Mouse (Mus musculus) urinary bladder, postnatal 4 days (tissue): ENCODE data around the gene Phactr2.

Experiments used
- DNase-seq, 2 experiments: peaks; one replicate each; pipeline ENCODE4 v3.0.0; 2021 to 2022; ENCODE audit warnings: low spot score in 2 of 2

Phactr2 gene

DNA sequence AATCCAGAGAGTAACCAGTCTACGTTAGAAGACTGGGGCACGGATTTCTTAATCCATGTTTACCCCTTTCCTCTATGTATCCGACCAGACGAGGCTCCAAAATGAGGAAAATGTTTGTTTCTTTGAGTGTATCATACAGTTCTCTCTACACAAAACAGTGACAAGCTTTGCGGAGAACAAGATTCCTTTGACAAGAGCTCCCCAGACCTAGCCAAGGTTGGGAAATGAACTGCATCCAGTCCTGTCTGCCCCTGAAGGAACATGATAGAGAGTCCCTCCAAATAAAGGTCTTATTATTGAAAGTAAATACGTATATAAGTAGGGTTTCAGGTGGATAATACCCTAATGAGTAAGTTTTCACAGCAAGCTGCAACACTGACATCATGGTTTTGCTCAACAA is 199.1 kb downstream of the Phactr2 start:
- no peak for DNase-seq

DNA sequence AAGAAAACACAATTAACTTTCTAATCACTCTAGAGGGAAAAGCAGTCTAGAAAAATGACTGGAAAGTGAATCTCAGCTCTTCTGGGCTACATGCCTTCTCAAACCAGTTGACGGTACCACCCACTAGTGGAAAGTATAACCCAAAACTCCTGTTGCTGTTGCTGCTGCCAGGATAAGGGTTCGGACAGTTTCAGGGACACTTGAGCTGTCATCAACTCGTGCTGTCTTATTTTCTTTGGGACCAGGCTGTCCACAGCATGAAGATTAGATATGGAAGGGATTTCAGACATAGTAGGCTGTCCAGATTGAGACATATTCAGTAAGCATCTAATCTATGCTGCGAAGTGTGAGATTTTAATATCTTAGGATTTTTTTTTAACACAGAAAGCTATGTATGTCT is 199.5 kb downstream of the Phactr2 start:
- no peak for DNase-seq

DNA sequence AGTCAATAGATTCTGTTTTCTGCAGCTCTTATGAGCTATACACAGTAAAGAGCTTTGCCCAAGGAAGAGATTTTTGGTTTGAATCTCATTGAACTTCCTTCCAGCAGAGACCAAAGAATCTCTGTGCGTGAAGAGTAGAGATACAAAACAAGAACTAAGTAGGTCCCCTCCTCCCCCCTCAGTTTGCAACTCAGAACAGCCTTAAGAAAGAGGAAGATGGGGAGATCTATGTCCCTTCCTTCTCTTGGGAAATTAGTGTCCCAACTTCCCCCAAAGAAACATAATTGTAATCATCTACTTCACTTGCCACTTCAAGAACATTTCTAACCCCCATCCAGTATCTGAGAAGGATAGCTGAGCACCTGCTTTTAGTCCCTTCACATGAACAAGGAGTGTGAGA is 200.5 kb downstream of the Phactr2 start:
- no peak for DNase-seq

DNA sequence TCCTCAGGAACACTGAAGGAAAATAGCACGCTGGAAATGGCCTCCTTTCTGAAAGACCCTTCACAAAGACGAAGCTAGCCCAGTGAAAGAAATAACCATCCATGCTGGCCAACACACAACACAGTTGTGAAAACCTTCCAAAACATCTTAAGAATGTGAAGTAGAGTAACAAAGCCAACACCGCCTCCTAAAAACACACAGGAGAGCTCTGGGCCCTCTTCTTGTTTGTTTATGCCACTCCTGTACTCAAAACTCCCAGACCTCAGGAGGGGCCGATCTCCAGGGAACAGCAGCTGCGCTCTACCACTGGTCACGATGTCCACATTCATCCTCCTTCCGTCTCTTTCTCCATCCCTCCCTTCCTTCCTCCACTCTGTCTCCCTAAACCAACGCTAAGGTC is 202.5 kb downstream of the Phactr2 start:
- DNase-seq, result no peak

DNA sequence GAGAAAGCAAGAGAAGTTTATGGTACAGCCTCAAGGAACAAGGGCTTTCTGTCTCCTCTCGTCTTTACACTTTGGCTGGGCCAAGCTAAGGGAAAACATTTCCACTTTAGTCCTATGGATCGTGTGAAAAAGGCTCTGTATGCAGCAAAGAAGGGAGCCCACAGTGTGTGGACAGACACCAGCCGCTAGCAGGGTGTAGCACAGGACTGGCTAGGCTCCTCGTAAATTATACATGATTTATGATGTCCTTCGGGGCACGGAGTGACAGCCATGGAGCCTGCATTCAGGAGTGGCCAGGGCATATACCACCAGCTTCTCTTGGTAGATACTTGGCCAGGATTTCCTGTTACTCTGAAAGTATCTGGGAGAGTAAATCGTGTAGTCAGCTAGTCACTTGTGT is 203.1 kb downstream of the Phactr2 start:
- no peak for DNase-seq

DNA sequence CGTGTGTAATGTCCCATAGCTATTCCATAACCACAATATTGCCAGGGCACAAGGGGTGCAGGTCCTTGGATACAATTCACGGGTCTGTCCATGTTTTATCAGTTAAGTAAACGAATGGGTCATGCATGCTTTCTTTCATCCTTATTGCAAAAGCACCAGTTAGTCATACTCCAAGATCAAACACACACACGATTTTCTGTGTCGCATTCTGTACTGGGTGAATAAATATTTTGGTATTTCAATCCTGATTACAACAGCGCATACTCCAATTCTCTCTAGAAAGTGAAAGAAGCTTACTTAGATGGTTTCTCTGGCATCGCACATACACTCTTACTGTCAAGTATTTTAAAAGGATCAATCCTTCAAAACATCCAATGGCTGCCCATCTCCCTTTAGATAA is 203.9 kb downstream of the Phactr2 start:
- no peak for DNase-seq

DNA sequence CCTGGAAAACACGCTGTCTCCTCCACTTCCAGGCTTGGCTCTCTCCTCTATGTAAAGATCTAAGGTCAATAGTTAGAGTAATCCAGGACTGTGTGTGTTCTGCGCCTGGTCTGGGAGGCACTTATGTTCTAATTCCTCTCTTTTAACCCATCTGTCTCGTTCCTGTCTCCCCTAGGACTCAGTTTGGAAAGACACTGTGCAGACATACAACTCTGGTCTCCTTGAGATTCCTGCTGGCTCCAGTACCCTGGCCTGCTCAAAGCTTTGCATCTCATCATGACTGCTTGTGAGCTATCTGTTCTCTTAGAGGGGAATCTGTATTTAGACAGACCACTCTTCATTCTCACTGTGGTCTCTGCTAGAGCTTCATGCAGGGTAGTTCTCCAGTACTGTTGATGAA is 215.0 kb downstream of the Phactr2 start:
- no peak for DNase-seq

DNA sequence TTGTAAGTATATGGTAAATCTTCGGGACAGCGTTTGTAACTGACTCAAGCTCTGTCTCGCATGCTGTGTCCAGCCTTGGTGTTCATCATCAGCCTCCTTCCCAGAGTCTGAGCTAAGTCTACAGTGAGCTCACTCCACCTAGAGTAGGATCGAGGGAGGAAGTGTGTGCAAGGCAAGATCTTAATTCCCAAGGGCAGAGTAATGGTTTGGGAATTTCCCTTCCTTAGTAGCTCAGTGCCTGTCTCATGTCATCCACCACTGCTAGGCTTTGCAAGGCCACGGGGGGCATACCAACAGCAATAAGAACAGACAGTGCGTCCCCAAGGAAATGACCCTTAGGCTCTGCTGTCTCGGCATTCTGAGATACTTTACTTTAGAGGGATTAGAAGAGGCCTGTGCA is 218.0 kb downstream of the Phactr2 start:
- DNase-seq, result no peak

DNA sequence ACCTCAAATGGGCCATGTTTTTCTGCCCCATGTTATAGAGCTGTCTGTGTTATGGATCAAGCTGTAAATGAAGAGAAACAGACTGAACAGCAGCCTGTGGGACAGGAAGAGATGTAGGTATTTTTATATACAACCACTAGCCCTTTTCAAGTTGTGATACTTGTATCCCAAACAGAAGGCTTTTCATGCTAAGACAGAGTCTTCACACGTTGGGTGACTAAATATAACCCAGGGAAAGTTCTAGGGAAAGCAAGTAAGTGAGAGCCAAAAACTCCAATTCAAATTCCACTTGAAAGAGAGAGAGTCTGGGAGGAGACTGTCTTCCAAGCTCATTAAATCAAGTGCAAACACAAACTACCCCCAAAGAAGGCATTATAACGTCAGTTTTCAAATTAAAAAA is 223.9 kb downstream of the Phactr2 start:
- DNase-seq, result no peak

DNA sequence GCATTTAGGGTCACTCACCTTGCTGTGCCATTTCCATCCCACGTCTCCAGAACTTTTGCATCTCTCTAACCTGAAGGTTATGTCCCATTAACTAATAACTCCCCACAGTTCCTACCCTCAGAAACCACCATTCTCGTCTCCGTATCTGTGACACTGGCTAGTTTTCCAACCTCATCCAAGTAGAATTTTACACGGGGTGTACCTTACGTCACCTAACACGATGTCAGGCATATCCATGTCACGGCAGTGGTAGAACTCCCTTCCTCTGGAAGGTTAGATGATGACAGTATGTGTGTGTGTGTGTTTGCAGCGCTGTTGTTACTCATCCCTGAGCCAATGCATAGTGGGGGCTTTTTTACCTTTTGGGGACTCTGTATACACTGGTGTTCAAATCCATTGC is 225.1 kb downstream of the Phactr2 start:
- DNase-seq, result no peak

DNA sequence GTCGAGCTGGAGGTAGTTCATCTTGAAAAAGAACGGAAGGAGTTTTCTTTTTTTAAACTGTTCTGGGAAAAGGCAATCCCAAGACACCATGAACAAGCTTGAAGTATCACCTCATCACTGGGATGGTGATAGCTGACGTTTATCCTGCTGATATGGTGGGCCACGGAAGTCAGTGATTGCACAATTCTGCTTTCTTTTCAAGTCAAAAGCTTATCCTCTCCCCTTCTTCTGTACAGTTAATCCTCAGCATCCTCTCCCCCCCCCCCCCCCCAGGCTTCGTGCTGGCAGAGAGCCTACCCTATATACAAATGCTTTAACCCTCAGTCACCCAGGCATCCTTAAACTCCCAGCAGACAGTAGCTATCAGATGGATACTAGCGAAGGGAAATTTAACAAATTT is 228.5 kb downstream of the Phactr2 start:
- DNase-seq, result no peak

DNA sequence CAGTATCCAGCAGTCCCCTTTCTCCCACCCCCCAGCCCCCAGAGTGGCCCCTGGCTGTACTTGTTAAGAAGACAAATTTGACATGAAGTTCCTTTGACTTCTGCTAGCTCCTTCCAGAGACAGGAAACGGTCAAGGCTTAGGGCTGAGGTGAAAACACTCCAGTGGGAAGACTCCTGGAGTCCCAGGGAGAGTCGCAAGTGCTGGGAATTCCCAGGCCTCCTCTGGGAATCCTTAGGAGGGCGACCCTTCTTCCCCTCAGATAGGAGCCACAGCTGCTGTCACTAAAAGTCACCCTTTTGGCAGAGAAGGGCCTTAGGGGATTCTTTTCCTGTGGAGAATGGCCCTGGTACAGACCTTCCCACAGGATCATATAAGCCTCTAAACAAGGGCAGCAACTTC is 230.0 kb downstream of the Phactr2 start:
- DNase-seq, result no peak

DNA sequence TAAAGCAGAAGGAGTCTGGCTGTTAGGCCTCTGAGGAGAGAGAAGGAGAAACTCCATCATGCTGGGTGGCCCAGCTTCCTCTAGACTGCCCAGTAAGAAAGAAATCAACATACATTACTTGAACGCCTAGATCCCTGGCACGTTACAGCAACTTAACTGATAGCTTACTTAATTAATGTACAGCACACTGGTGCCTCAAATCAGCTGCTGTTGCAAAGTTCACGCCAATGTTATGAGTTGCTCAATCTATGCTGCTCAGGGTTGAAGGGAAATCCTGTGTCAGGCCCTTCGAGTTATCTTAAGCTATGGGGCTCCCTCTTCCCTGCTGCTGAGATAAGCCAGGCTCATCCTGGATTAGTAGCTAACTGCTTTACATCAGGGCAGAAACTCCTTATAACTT is 233.8 kb downstream of the Phactr2 start:
- no peak for DNase-seq

DNA sequence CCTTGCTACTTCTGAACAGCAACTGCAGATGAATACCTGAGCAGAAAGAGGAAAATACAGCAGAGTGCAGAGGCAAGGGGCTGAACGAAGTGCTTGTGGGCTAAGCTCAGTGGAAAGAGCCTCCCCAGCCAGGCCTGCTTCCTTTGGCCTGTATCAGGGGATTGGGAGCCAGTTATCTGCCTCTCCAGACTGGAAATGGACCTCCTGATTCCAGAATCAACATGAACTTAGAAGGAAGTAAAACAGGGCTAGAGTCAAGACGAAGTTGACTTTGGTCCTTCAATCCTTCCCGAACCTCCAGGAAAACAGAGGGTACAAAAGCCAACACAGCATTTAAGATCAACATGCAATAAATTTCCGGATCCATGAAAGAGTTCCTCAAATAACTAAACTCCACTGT is 236.0 kb downstream of the Phactr2 start:
- no peak for DNase-seq

DNA sequence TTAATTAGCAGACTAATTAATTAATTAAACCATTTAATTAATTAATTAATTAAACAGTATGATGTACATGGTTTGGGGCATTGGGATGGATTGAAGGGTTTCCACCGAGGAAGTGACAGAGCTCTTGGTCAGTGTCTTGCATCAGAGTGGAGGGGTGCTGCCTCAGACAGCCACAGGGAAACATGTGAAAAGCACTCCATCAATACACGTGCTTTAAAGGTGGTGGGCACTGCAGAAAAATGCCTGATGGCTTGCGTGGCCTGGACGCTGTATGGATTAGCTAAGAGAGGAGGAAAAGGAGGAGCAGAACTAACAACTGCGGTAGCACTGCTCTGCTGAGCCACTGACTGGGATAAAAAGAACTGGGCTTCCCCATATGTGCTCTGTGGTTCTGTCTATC is 237.3 kb downstream of the Phactr2 start:
- DNase-seq, result no peak

DNA sequence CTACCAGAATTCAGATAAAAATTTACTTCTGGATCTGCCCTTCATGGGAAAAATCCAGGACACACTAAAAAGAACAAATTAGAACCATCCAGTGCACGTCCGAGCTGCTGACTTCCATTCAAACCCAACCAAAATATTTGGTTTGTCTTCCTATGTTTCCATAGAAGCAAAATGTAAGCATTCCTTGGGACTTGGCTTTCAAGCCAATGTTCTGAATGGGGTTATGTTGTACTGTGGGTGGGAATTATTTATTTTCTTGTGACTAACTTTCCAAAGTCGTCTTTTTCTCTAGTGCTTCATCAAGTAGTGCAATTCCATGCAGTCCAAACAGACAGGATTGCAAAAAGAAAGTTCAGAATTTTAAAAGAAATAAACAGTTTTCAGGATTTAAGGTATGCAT is 239.7 kb downstream of the Phactr2 start:
- no peak for DNase-seq

DNA sequence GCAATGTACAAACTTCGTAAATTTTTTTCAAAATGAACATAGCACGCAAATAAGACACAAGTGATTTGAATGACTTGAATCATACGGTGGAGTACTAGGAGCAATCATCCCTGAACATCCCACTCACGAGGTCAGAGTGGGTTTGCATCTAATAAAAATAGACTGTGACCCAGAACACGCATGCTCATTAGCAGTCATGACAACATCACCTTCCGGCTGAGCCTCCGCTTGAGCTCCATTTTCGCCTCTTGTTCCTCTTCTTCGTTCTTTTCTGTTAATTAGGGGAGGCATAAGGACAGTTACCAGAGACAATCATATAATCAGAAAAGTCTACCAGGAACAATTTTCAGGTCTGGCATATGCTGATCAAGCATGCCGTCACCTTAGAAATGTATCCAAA is 240.3 kb downstream of the Phactr2 start:
- no peak for DNase-seq

DNA sequence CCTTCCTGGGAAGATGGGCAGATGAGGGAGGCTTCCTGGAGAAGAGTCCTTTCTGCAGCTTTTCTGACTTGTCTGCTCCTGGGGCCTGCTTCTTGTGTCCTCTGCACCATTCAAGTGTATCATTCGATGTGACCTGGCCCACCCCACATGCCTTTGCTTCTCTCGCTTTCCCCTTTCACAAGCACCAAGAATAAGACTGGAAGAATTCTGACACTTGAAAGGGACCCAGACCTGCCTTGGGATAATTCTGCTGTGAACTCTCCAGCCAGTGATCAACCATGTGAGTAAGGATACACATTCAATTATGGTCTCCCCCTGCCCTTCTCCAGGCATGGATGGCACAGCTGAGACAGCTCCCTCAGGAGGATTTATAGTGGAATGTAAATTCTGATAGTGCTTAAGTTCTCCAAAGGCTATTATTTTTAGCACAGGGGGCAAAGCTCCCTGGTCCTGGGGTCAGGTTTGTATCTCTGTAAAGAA is 241.0 kb downstream of the Phactr2 start:
- no peak for DNase-seq

DNA sequence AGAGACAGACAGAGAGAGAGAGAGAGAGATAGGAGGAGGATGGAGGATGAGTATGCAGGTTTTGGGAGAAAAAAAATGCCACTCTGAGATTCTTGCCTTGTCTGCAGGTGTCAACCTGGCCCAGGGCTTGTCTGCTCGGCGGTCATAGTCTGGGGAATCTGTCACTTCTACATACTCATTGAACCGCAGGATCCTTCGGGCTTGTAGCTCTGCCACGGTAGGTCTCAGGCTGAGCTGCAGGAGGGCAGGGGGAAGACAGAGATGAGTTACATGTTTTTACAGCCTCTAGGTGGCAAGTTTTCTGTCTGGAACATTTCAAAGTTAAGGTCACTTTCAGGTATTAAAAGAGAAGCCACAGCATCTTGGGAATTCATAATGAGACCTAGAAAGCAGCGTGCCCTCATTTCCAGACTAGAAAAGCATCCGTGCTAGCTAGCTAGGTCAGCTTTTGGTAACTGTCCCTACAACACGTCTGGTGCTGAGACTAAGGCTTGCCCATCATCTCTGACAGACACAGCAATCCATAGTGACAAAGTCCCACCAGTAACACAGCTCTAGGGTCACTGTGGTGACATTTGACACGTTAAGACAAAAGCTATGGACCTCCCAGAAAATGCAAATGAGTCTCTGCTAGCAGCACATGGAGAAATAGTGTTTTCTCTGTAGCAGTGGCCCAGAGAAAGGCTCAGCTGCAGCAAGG is 241.6 kb downstream of the Phactr2 start:
- DNase-seq, result no peak

DNA sequence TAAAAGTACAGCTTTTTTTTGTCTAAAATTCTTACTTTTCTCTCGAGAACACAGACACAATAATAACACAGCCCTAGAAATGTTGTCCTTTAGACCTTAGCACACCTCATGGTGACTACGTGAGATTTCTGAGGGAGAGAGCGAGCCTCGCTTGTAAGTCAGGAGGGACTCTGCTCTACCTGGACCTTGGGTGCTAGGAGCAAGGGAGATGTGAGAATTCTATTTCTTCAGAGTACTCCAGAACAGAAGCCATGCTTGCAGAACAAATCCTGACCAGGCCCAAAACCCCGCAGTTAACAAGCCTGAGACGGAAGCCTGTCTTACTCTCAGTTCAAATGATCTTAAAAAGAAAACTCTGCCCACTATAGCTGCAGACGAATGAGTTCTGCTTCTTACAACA is 243.5 kb downstream of the Phactr2 start:
- no peak for DNase-seq

DNA sequence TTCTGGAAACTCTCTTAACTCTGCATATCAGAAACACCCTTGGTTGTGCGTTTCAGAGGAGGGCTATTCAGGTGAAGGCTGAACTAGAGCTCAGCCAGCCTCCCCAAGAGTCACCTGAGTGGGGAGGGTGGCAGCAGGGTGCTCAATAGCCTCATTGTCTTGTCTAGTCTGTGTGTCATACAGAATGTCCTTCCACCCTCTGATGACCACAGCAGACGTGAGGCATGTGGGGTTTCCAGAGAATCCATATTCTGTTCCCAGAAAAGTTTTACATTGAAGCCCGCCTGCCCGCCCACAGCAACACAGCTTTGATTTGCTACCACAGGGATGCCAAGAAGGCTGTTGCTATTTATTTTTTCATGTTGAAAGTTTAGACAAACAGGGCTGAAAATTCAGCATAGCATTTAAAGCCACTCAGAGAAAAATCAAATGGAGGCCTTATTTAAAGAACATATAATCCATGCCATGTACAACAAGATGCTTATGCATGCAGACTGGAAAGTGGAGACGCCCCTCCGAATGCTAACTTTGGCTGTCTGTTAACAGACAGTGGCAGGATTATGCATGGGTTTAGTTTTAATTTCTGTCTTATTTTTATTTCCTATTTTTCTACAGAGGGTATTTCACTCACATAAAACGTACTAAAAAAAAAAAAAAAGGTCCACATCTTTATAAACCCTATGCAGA is 248.7 kb downstream of the Phactr2 start:
- DNase-seq, result no peak

DNA sequence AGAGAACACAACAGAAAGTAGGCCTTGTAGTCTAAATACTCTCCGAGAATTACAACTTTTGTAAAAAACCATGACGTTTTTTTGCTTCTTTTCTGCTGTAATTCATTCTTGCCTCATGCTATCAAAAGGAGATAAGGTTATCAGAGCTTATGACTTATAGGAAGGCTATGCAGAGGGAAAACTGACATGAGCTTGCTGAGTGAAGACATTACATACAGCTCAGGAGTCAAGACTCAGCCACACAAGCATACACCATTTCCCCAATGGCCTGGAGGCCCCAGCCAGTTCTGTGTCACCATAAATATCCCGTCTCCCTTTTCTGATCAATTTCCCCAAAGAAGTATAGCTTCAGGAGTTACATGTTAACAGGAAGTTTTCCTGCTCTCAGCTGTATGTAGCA is 252.1 kb downstream of the Phactr2 start:
- DNase-seq, result no peak

DNA sequence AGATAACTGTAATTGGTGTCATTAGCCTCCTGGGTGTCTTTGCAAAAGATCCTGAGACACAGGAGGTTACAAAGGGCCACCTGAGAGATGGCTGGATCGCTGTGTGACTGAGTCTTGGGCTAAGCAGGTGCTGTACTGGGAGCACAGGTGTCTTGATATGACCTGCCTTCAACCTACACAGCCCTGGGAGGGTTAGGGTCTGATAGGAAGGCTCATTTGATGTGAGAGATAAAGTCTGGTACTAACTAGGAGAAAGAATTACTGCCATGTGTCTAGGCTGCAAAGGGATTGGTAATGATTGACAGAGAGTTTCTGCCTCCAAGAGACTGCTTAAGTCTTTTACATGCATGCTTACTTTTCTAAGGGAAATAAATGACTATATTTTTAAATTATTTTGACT is 254.2 kb downstream of the Phactr2 start:
- DNase-seq, result no peak

DNA sequence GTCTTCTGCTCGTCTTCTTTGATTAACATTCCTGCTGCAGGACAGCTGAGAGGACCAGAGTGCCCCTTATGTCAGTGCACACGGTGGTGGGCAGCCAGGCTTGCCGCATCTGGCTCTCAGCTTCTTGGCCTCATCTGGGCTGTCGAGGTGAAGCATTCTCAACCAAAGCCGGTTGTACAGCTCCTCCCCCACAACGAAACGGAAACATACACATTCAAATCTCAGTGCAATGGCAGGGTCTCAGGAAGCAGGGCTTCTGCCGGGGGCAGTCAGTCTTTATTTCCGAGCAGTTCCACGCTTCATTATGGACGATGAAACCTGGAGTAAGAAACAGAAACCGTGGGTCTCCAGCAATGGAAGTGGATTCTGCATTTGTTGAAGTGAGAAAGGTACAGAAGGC is 260.3 kb downstream of the Phactr2 start:
- DNase-seq, result no peak
